Mouse (Mus musculus) heart, embryonic 15.5 days (tissue): ENCODE measurements around the gene Ccser1. TPM values are rescaled to one million over a fixed set of nuclear protein-coding genes. Genes with fewer than 3 reads are reported as not detected.
A peak's percentile ranks its signal among the peaks of the same experiment; 100 is the strongest.

Experiments used
- ATAC-seq: fragments of 200-750 bp; cut with Nextera tagmentation; replicated peaks from 2 replicates; pipeline ENCODE4 v1.8.0; 2017; ENCODE audit warnings: low read depth, moderate TSS enrichment; ENCODE audit not compliant: insufficient number of reproducible peaks, insufficient read depth, low FRiP score
- H3K27ac ChIP-seq: fragments of 300-500 bp; sonication (generic); 2 replicates; pipeline ENCODE4 v1.5.1; 2015; ENCODE audit warnings: mild to moderate bottlenecking, inconsistent platforms
- H3K27me3 ChIP-seq: fragments of 300-500 bp; sonication (generic); 2 replicates; pipeline ENCODE4 v1.6.1; 2015; ENCODE audit warnings: inconsistent platforms
- H3K36me3 ChIP-seq: fragments of 300-500 bp; sonication (generic); 2 replicates; pipeline ENCODE4 v1.6.1; 2015; ENCODE audit warnings: mild to moderate bottlenecking, inconsistent platforms
- H3K4me1 ChIP-seq: fragments of 300-500 bp; sonication (generic); replicated peaks from 2 replicates; pipeline ENCODE4 v1.6.1; 2015; ENCODE audit warnings: inconsistent platforms
- H3K4me2 ChIP-seq: fragments of 300-500 bp; sonication (generic); 2 replicates; pipeline ENCODE4 v1.6.1; 2015; ENCODE audit warnings: inconsistent platforms, mild to moderate bottlenecking, moderate library complexity
- H3K4me3 ChIP-seq: fragments of 300-500 bp; sonication (generic); 2 replicates; pipeline ENCODE4 v1.5.1; 2015; ENCODE audit warnings: mild to moderate bottlenecking, inconsistent platforms
- H3K9ac ChIP-seq: fragments of 300-500 bp; sonication (generic); 2 replicates; pipeline ENCODE4 v1.6.1; 2015; ENCODE audit warnings: mild to moderate bottlenecking, inconsistent platforms
- H3K9me3 ChIP-seq: fragments of 300-500 bp; sonication (generic); replicated peaks from 2 replicates; pipeline ENCODE4 v1.6.1; 2016; ENCODE audit warnings: inconsistent platforms
- WGBS: fragments of 180-500 bp; shearing (Covaris S2); methylation state at CpG from one replicate; pipeline ENCODE4 v1.1.7; 2015; ENCODE audit warnings: mixed read lengths; 5-methylcytosine and 5-hydroxymethylcytosine counted together
- polyA plus RNA-seq: library from polyadenylated mRNA; unstranded; fragments of >200 nt; fragmentation: Nextera tagmentation; extraction: Ambion mirVana; gene quantifications from 2 replicates; pipeline ENCODE4 v1.2.1, GENCODE M21; 2015

Gene Ccser1
- polyA plus RNA-seq, 1 experiment from 2014 or later: 2.2 TPM

- Histone ChIP-seq H3K9ac (no peak overlapping the region), H3K4me1 (no peaks in the 10 kb centered on the region), H3K4me2 (no peak overlapping the region), H3K27me3 (no peaks in the 10 kb centered on the region), H3K4me3 (no peak overlapping the region), H3K27ac (no peak overlapping the region), H3K9me3 (no peaks in the 10 kb centered on the region), H3K36me3 (no peaks in the 10 kb centered on the region)
- WGBS: 63% methylated on average over 6 of the region's 6 CpGs
- ATAC-seq: no peak
Observed at GRCm38 (mm10) chr6:62066363-62067023, 886.4 kb downstream of the Ccser1 start.

GRCm38 (mm10) chr6:62067024-62067380, 886.9 kb downstream of the Ccser1 start:
- ATAC-seq: no peak
- Histone ChIP-seq H3K4me1 (no peaks in the 10 kb centered on the region), H3K36me3 (no peaks in the 10 kb centered on the region), H3K4me3 (no peak overlapping the region), H3K4me2 (no peak overlapping the region), H3K9ac (no peak overlapping the region), H3K9me3 (no peaks in the 10 kb centered on the region), H3K27ac (no peak overlapping the region), H3K27me3 (no peaks in the 10 kb centered on the region)
- WGBS: 74% methylated on average over 4 of the region's 4 CpGs

GRCm38 (mm10) chr6:62105464-62105863, 925.3 kb downstream of the Ccser1 start:
- no peak overlapping the region for H3K9ac ChIP-seq
- no peak overlapping the region for H3K27ac ChIP-seq
- no peaks in the 10 kb centered on the region for H3K36me3 ChIP-seq
- no peak overlapping the region for H3K4me3 ChIP-seq
- H3K27me3 ChIP-seq: no peaks in the 10 kb centered on the region
- WGBS: 47% methylated on average over 2 of the region's 2 CpGs
- H3K4me2 ChIP-seq: no peak overlapping the region
- H3K9me3 ChIP-seq: no peaks in the 10 kb centered on the region
- H3K4me1 ChIP-seq: no peaks in the 10 kb centered on the region
- ATAC-seq: no peak

GRCm38 (mm10) chr6:62132531-62132930, 952.4 kb downstream of the Ccser1 start:
- 80% methylated on average over 2 of the region's 2 CpGs for WGBS
- no peaks in the 10 kb centered on the region for H3K4me1 ChIP-seq

GRCm38 (mm10) chr6:62160320-62160719, 980.2 kb downstream of the Ccser1 start:
- Histone ChIP-seq H3K27me3 (no peaks in the 10 kb centered on the region), H3K9ac (no peak overlapping the region), H3K27ac (no peak overlapping the region), H3K4me2 (no peak overlapping the region), H3K4me1 (no peaks in the 10 kb centered on the region), H3K9me3 (no peaks in the 10 kb centered on the region), H3K4me3 (no peak overlapping the region), H3K36me3 (no peaks in the 10 kb centered on the region)
- no peak for ATAC-seq

More at GRCm38 (mm10) chr6:62132531-62132930, 952.4 kb downstream of the Ccser1 start:
- H3K9ac ChIP-seq: no peak overlapping the region
- H3K36me3 ChIP-seq: no peaks in the 10 kb centered on the region
- H3K27ac ChIP-seq: no peak overlapping the region
- no peaks in the 10 kb centered on the region for H3K27me3 ChIP-seq
- no peak overlapping the region for H3K4me3 ChIP-seq
- no peaks in the 10 kb centered on the region for H3K9me3 ChIP-seq
- ATAC-seq: no peak
- H3K4me2 ChIP-seq: no peak overlapping the region

- WGBS: 60% methylated on average over 6 of the region's 6 CpGs
Observed at GRCm38 (mm10) chr6:62162596-62162995, 982.5 kb downstream of the Ccser1 start.

GRCm38 (mm10) chr6:62163826-62164225, 983.7 kb downstream of the Ccser1 start:
- Histone ChIP-seq H3K9me3 (no peaks in the 10 kb centered on the region), H3K4me3 (no peak overlapping the region), H3K27me3 (no peaks in the 10 kb centered on the region), H3K4me1 (no peaks in the 10 kb centered on the region), H3K9ac (no peak overlapping the region), H3K27ac (no peak overlapping the region), H3K4me2 (no peak overlapping the region), H3K36me3 (no peaks in the 10 kb centered on the region)
- ATAC-seq: no peak
- WGBS: 61% methylated on average over 3 of the region's 3 CpGs

More at GRCm38 (mm10) chr6:62162596-62162995, 982.5 kb downstream of the Ccser1 start:
- H3K4me2 ChIP-seq: no peak overlapping the region
- H3K9ac ChIP-seq: no peak overlapping the region
- no peaks in the 10 kb centered on the region for H3K36me3 ChIP-seq
- no peaks in the 10 kb centered on the region for H3K4me1 ChIP-seq
- no peaks in the 10 kb centered on the region for H3K27me3 ChIP-seq
- H3K27ac ChIP-seq: no peak overlapping the region
- no peak overlapping the region for H3K4me3 ChIP-seq
- no peak for ATAC-seq
- H3K9me3 ChIP-seq: no peaks in the 10 kb centered on the region

- no peak overlapping the region for H3K4me2 ChIP-seq
- no peaks in the 10 kb centered on the region for H3K9me3 ChIP-seq
- H3K27me3 ChIP-seq: no peaks in the 10 kb centered on the region
- no peak overlapping the region for H3K9ac ChIP-seq
- 88% methylated on average over 6 of the region's 6 CpGs for WGBS
- no peaks in the 10 kb centered on the region for H3K36me3 ChIP-seq
- no peaks in the 10 kb centered on the region for H3K4me1 ChIP-seq
- H3K27ac ChIP-seq: no peak overlapping the region
- no peak overlapping the region for H3K4me3 ChIP-seq
- no peak for ATAC-seq
Observed at GRCm38 (mm10) chr6:62196496-62197188, 1016.5 kb downstream of the Ccser1 start.

GRCm38 (mm10) chr6:62198768-62199167, 1018.6 kb downstream of the Ccser1 start:
- ATAC-seq: no peak
- Histone ChIP-seq H3K4me1 (no peaks in the 10 kb centered on the region), H3K9me3 (no peaks in the 10 kb centered on the region), H3K4me2 (peak overlapping the region; percentile 39), H3K36me3 (no peaks in the 10 kb centered on the region), H3K4me3 (no peak overlapping the region), H3K9ac (no peak overlapping the region), H3K27me3 (no peaks in the 10 kb centered on the region), H3K27ac (no peak overlapping the region)
- WGBS: 53% methylated on average over 6 of the region's 6 CpGs

- Histone ChIP-seq H3K4me3 (no peak overlapping the region), H3K4me2 (no peak overlapping the region), H3K27ac (no peak overlapping the region), H3K9ac (no peak overlapping the region), H3K9me3 (no peaks in the 10 kb centered on the region), H3K36me3 (no peaks in the 10 kb centered on the region), H3K4me1 (no peaks in the 10 kb centered on the region), H3K27me3 (no peaks in the 10 kb centered on the region)
- 48% methylated on average over 2 of the region's 2 CpGs for WGBS
- no peak for ATAC-seq
Observed at GRCm38 (mm10) chr6:62205013-62205412, 1024.9 kb downstream of the Ccser1 start.

GRCm38 (mm10) chr6:62221856-62222255, 1041.7 kb downstream of the Ccser1 start:
- WGBS: 29% methylated on average over 1 of the region's 1 CpGs
- no peak for ATAC-seq
- Histone ChIP-seq H3K9ac (no peak overlapping the region), H3K36me3 (no peaks in the 10 kb centered on the region), H3K27ac (no peak overlapping the region), H3K4me2 (no peak overlapping the region), H3K4me1 (no peaks in the 10 kb centered on the region), H3K4me3 (no peak overlapping the region), H3K27me3 (no peaks in the 10 kb centered on the region), H3K9me3 (no peaks in the 10 kb centered on the region)

- Histone ChIP-seq H3K4me2 (no peak overlapping the region), H3K4me1 (no peaks in the 10 kb centered on the region), H3K27me3 (no peaks in the 10 kb centered on the region), H3K27ac (no peak overlapping the region), H3K36me3 (no peaks in the 10 kb centered on the region), H3K9ac (no peak overlapping the region), H3K4me3 (no peak overlapping the region), H3K9me3 (no peaks in the 10 kb centered on the region)
- ATAC-seq: no peak
- 80% methylated on average over 1 of the region's 1 CpGs for WGBS
Observed at GRCm38 (mm10) chr6:62263899-62264298, 1083.8 kb downstream of the Ccser1 start.
